Mouse (Mus musculus): ENCODE results near the gene Gm20219. TPM values are rescaled to one million over a fixed set of nuclear protein-coding genes. Genes with fewer than 3 reads are reported as not detected.
A peak's percentile ranks its signal among the peaks of the same experiment; 100 is the strongest.

The Gm20219 gene
- polyA plus RNA-seq, 1 experiment from 2014 or later = 0.95 TPM

DNA sequence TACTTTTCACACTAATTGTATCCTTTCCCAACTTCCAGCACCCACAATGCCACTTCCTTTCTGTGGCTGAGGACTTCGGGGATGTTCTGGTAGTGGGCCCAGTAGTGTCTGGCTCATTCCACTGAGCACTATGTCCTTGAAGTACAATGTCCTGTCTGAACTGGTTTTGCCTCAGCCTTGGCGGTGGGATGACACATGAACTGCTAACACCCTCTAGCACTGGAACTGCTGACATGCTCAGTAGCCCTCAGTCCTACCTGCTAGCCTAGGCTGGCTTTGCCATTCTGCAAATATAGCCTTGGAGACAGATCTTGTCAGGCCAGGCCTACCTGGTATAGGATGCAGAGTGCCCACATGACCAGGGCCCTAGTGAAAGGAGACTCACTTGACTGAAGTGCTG is 7.7 kb upstream of the Gm20219 start:
- no peak overlapping the region for H3K4me3 ChIP-seq (ENCODE audit: low read depth, low read length)
- H3K9ac ChIP-seq (ENCODE audit: low read depth, low read length) = no peak overlapping the region
- no peaks in the 10 kb centered on the region for H3K4me1 ChIP-seq (ENCODE audit: control insufficient read depth, insufficient read depth, low read length)
- WGBS = 93% methylated on average over 2 of the region's 2 CpGs
- H3K4me2 ChIP-seq (ENCODE audit: low read length) = no peak overlapping the region
- ATAC-seq = no peak
- no peaks in the 10 kb centered on the region for H3K9me3 ChIP-seq (replicated peaks; ENCODE audit: control insufficient read depth, low read length, poor library complexity, severe bottlenecking)
- peaks cover 54% of the 10 kb centered on the region for H3K36me3 ChIP-seq (ENCODE audit: control insufficient read depth, insufficient read depth, low read length)
- no peak overlapping the region for H3K27ac ChIP-seq (ENCODE audit: low read length)
- no peaks in the 10 kb centered on the region for H3K27me3 ChIP-seq (ENCODE audit: control insufficient read depth, insufficient read depth, low read depth, low read length)

DNA sequence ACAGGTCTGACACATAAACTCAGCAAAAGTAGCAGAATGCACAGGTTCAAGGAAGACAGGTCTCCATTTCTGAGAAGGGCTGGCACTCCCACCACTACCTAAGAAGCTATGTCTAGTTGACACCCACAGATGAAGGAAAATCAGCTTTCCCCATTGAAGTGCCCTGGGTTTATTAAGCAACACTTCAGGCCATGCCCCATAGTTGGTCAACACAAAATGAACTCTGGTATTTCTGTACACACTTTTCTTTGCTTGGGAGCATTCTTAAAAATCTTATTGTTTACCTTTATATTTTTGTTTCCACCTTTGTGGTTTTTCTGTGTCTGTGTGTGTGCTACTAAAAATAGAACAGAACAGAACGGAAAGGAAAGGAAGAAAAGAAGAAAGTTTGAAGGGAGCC is 5.9 kb upstream of the Gm20219 start:
- Histone ChIP-seq H3K27ac (ENCODE audit: low read length) (no peak overlapping the region), H3K9me3 (replicated peaks; ENCODE audit: control insufficient read depth, low read length, poor library complexity, severe bottlenecking) (no peaks in the 10 kb centered on the region), H3K36me3 (ENCODE audit: control insufficient read depth, insufficient read depth, low read length) (peaks cover 37% of the 10 kb centered on the region), H3K4me1 (ENCODE audit: control insufficient read depth, insufficient read depth, low read length) (no peaks in the 10 kb centered on the region), H3K9ac (ENCODE audit: low read depth, low read length) (no peak overlapping the region), H3K4me2 (ENCODE audit: low read length) (no peak overlapping the region), H3K4me3 (ENCODE audit: low read depth, low read length) (no peak overlapping the region), H3K27me3 (ENCODE audit: control insufficient read depth, insufficient read depth, low read depth, low read length) (no peaks in the 10 kb centered on the region)
- WGBS = 69% methylated on average over 1 of the region's 1 CpGs
- ATAC-seq = no peak

DNA sequence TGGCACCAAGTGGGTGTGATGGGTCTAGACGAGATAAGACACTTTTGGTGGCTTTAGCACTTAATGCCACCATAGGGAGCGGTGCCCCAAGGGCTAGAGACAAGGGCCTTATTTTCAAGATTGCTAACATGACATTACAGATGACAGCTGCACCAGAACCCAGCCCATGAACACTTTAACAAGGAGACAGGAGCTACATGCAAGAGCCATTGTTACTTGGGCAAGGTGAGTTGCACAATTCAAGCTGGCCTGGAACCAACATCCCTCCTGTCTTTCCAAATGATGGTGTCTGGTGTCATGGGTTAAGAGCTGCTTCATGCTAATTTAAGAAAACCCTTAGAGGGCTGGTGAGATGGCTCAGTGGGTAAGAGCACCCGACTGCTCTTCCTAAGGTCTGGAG is 5.2 kb upstream of the Gm20219 start:
- Histone ChIP-seq H3K9me3 (replicated peaks; ENCODE audit: control insufficient read depth, low read length, poor library complexity, severe bottlenecking) (no peaks in the 10 kb centered on the region), H3K4me2 (ENCODE audit: low read length) (no peak overlapping the region), H3K9ac (ENCODE audit: low read depth, low read length) (no peak overlapping the region), H3K27ac (ENCODE audit: low read length) (no peak overlapping the region), H3K4me1 (ENCODE audit: control insufficient read depth, insufficient read depth, low read length) (no peaks in the 10 kb centered on the region), H3K4me3 (ENCODE audit: low read depth, low read length) (no peak overlapping the region), H3K27me3 (ENCODE audit: control insufficient read depth, insufficient read depth, low read depth, low read length) (no peaks in the 10 kb centered on the region), H3K36me3 (ENCODE audit: control insufficient read depth, insufficient read depth, low read length) (peaks cover 33% of the 10 kb centered on the region)
- ATAC-seq = no peak
- WGBS = 80% methylated on average over 3 of the region's 3 CpGs

DNA sequence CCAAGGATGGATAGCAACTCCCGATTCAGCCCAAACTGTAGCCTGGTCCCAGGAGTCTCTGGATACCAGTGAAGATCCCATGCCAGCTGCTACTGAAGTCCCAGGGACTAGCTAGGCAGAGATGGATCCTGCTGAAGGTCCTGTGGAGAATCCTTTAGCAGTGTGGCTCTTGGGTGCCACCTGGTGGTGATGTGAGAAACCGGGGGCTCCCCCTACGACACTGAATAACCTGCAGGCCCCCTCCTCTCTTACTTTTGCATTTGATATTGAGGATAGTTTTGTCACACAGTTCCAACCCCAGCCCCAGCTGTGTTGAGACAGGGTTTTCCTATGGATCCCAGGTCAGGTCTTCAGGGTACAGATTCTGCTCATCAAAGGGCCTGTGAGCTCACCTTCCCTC is 4.3 kb upstream of the Gm20219 start:
- H3K27ac ChIP-seq (ENCODE audit: low read length) = no peak overlapping the region
- WGBS = 10% methylated on average over 3 of the region's 3 CpGs
- no peak overlapping the region for H3K4me3 ChIP-seq (ENCODE audit: low read depth, low read length)
- no peak overlapping the region for H3K4me2 ChIP-seq (ENCODE audit: low read length)
- H3K9me3 ChIP-seq (replicated peaks; ENCODE audit: control insufficient read depth, low read length, poor library complexity, severe bottlenecking) = no peaks in the 10 kb centered on the region
- H3K9ac ChIP-seq (ENCODE audit: low read depth, low read length) = no peak overlapping the region
- H3K36me3 ChIP-seq (ENCODE audit: control insufficient read depth, insufficient read depth, low read length) = peaks cover 23% of the 10 kb centered on the region
- no peaks in the 10 kb centered on the region for H3K4me1 ChIP-seq (ENCODE audit: control insufficient read depth, insufficient read depth, low read length)
- ATAC-seq = peak; percentile 77; the same call in 1 of the 2 replicates
- no peaks in the 10 kb centered on the region for H3K27me3 ChIP-seq (ENCODE audit: control insufficient read depth, insufficient read depth, low read depth, low read length)

DNA sequence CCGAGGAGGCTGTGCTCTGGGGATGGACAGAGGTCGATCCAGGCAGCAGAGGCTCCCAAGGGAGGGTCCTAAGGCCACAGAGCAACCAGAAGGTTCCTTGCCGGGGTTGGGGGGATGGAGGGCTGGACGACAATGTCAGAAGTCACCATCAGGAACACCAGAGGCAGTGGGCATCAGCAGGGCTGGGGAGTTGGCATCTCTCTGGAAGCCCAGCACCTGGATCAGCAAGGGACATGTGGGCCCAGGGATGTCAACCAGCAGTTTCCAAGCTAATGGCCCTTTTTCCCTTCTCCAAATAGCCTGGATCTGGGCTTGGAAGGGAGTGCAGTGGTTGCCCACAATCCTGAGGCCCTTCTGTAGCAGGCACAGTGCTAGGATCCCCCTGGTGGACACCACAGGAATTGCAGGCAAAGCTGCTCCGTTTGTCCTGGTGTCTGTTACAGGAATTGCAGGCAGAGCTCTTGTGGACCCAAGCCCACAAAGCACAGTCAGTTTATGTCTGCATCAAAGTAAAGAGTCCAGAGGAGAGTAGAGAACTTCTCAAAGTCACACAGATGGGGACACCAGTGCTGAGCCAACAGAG is 1.3 kb downstream of the Gm20219 start:
- Histone ChIP-seq H3K27me3 (ENCODE audit: control insufficient read depth, insufficient read depth, low read depth, low read length) (no peaks in the 10 kb centered on the region), H3K4me1 (ENCODE audit: control insufficient read depth, insufficient read depth, low read length) (peaks cover 19% of the 10 kb centered on the region), H3K9me3 (replicated peaks; ENCODE audit: control insufficient read depth, low read length, poor library complexity, severe bottlenecking) (no peaks in the 10 kb centered on the region), H3K36me3 (ENCODE audit: control insufficient read depth, insufficient read depth, low read length) (no peaks in the 10 kb centered on the region), H3K4me3 (ENCODE audit: low read depth, low read length) (no peak overlapping the region), H3K4me2 (ENCODE audit: low read length) (no peak overlapping the region), H3K9ac (ENCODE audit: low read depth, low read length) (no peak overlapping the region; the same call in 1 of the 2 replicates), H3K27ac (ENCODE audit: low read length) (peak overlapping the region; percentile 89)
- WGBS = 48% methylated on average over 5 of the region's 5 CpGs
- ATAC-seq = peak; percentile 5; the same call in 1 of the 2 replicates

DNA sequence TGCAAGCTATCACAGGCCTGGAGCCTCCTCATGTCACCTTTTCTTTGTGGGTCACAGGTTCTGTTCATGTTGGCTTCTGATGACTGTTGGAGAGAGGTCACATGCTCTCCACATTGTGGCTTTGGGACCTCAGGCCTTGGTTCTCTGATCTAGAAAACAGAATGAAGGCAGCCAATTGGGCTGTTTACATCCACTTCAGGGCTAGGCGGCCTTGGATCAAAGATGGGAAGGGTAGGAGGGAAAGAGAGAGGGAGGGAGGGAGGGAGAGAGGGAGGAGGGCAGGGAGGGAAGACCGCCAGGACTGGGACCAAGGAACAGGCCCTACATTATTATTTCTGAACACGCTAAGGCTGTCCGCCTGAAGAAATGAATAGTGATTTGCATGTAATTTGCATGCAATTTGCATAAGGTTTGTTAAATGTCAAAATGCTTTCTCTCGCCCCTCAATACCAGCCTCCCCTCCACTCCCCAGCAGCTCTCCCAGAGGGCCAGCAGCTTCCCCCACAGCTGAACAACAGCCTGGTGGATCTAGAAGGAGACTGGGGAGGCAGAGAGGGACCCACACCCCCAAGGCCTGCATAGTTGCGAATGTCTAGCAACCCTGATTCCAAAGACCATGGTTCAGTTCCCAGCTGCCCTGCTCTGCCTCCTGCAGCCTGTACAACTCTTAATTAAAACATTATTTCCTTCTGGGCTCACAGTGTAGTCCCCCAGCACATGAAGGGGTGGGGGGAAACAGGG is 2.2 kb downstream of the Gm20219 start:
- Histone ChIP-seq H3K4me2 (ENCODE audit: low read length) (peak overlapping the region; percentile 4; the same call in 1 of the 2 replicates), H3K4me3 (ENCODE audit: low read depth, low read length) (no peak overlapping the region), H3K27ac (ENCODE audit: low read length) (peak overlapping the region; percentile 89), H3K9ac (ENCODE audit: low read depth, low read length) (no peak overlapping the region; the same call in 1 of the 2 replicates), H3K36me3 (ENCODE audit: control insufficient read depth, insufficient read depth, low read length) (no peaks in the 10 kb centered on the region), H3K27me3 (ENCODE audit: control insufficient read depth, insufficient read depth, low read depth, low read length) (no peaks in the 10 kb centered on the region), H3K9me3 (replicated peaks; ENCODE audit: control insufficient read depth, low read length, poor library complexity, severe bottlenecking) (no peaks in the 10 kb centered on the region), H3K4me1 (ENCODE audit: control insufficient read depth, insufficient read depth, low read length) (peaks cover 24% of the 10 kb centered on the region)
- ATAC-seq = peak; percentile 79
- 23% methylated on average over 6 of the region's 6 CpGs for WGBS

DNA sequence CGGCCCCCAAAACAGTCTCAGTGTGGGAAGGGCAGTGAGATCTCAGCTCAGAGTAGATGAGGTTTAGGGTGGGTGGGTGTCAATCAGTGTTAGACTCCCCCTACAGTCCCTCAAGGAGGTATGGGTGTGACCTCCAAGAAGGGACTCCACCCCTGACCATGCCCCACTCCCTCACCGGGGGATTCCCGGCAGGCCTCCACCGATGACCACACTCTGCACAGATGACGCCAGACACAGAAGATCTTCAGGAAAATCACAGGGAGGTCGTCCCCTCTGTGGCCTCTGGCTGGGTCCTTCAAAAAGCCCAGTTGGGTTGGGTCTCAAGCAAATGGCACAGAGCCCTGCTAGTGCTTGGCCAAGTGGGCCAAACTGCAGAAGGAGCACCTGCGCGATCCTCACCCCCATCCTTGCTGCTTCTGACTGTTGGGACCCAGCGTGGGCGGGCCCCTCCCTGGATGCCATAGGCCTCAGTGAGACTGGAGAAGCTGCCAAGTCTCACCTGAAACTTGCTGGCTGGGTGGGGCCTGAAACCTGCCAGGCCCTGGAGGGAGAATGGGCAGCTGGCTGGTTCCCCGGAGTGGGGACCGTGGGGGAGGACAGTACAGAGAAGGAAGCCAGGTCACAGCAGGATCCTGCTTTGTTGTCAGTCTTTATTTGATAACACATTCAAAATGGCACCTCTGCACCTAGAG is 3.3 kb downstream of the Gm20219 start:
- H3K4me1 ChIP-seq (ENCODE audit: control insufficient read depth, insufficient read depth, low read length) = peaks cover 26% of the 10 kb centered on the region
- H3K36me3 ChIP-seq (ENCODE audit: control insufficient read depth, insufficient read depth, low read length) = no peaks in the 10 kb centered on the region
- H3K4me3 ChIP-seq (ENCODE audit: low read depth, low read length) = no peak overlapping the region
- no peaks in the 10 kb centered on the region for H3K27me3 ChIP-seq (ENCODE audit: control insufficient read depth, insufficient read depth, low read depth, low read length)
- peak overlapping the region; percentile 89 for H3K27ac ChIP-seq (ENCODE audit: low read length)
- 84% methylated on average over 12 of the region's 12 CpGs for WGBS
- H3K9me3 ChIP-seq (replicated peaks; ENCODE audit: control insufficient read depth, low read length, poor library complexity, severe bottlenecking) = no peaks in the 10 kb centered on the region
- no peak for ATAC-seq
- no peak overlapping the region; the same call in 1 of the 2 replicates for H3K9ac ChIP-seq (ENCODE audit: low read depth, low read length)
- no peak overlapping the region for H3K4me2 ChIP-seq (ENCODE audit: low read length)

DNA sequence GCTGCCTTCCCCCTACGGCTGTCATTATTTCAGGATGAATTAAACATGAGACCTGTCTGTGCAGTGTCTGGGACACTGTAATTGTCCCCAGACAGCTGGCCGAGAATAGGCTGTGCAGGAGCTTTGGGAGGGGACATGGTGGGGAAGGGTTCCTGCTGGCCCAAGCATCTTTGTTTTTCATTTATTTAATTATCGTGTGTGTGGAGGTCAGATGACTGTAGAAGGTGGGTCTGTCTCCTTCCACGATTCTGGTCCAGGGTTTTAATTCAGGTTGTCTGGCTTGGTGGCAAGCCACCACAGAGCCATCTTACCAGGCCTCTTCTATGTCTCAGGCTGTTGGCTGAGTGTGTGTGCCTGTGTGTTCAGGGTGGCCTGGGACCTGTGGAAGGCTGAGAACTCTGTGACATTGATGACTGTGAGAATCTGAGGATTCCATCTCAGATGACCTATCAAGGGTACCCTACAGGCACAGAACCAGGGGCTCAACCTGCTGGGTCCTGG is 5.5 kb downstream of the Gm20219 start:
- H3K4me3 ChIP-seq (ENCODE audit: low read depth, low read length) = no peak overlapping the region
- no peaks in the 10 kb centered on the region for H3K27me3 ChIP-seq (ENCODE audit: control insufficient read depth, insufficient read depth, low read depth, low read length)
- no peak overlapping the region for H3K27ac ChIP-seq (ENCODE audit: low read length)
- 15% methylated on average over 4 of the region's 4 CpGs for WGBS
- no peak overlapping the region for H3K9ac ChIP-seq (ENCODE audit: low read depth, low read length)
- peaks cover 26% of the 10 kb centered on the region for H3K4me1 ChIP-seq (ENCODE audit: control insufficient read depth, insufficient read depth, low read length)
- no peaks in the 10 kb centered on the region for H3K9me3 ChIP-seq (replicated peaks; ENCODE audit: control insufficient read depth, low read length, poor library complexity, severe bottlenecking)
- H3K4me2 ChIP-seq (ENCODE audit: low read length) = no peak overlapping the region
- no peak for ATAC-seq
- no peaks in the 10 kb centered on the region for H3K36me3 ChIP-seq (ENCODE audit: control insufficient read depth, insufficient read depth, low read length)

All from midbrain, embryonic 16.5 days (tissue).